Mouse (Mus musculus) C2C12 (cell line): ENCODE measurements around the gene Tnxb. TPM values are rescaled to one million over a fixed set of nuclear protein-coding genes. Genes with fewer than 3 reads are reported as not detected.
A peak's percentile ranks its signal among the peaks of the same experiment; 100 is the strongest.

ENCODE experiments used
- H3K27me3 ChIP-seq: one replicate; pipeline ENCODE4 v1.6.1; 2011; ENCODE audit not compliant: control insufficient read depth, insufficient read depth, insufficient read length
- H3K36me3 ChIP-seq: one replicate; pipeline ENCODE4 v1.6.1; 2011; ENCODE audit not compliant: control insufficient read depth, insufficient read depth
- H3K4me3 ChIP-seq: one replicate; pipeline ENCODE4 v1.5.1; 2011; ENCODE audit warnings: mild to moderate bottlenecking, control low read depth; ENCODE audit not compliant: poor library complexity, insufficient read depth, severe bottlenecking
- H3K79me2 ChIP-seq: one replicate; pipeline ENCODE4 v1.6.1; 2011; ENCODE audit not compliant: control insufficient read depth, insufficient read depth
- H3K79me3 ChIP-seq: one replicate; pipeline ENCODE4 v1.6.1; 2011; ENCODE audit warnings: low read depth, control low read depth
- H3ac ChIP-seq: one replicate; pipeline ENCODE3; 2011; ENCODE audit warnings: low read depth; ENCODE audit not compliant: control insufficient read depth, insufficient read length
- CEBPB ChIP-seq: IDR thresholded peaks from one replicate; pipeline ENCODE4 v1.6.1; 2011; ENCODE audit warnings: low read depth, mild to moderate bottlenecking, control low read depth, moderate library complexity
- CTCF ChIP-seq: IDR thresholded peaks from one replicate; pipeline ENCODE4 v1.5.1; 2011; ENCODE audit not compliant: control insufficient read depth, insufficient read depth, insufficient read length
- FOSL1 ChIP-seq: IDR thresholded peaks from one replicate; pipeline ENCODE4 v1.8.0; 2011; ENCODE audit warnings: mild to moderate bottlenecking, low read length; ENCODE audit not compliant: poor library complexity, insufficient read depth, severe bottlenecking
- MAX ChIP-seq: IDR thresholded peaks from one replicate; pipeline ENCODE4 v1.6.1; 2011; ENCODE audit warnings: mild to moderate bottlenecking, control low read depth
- MYOD1 ChIP-seq: IDR thresholded peaks from one replicate; pipeline ENCODE4 v1.6.1; 2011; ENCODE audit warnings: low read depth; ENCODE audit not compliant: control insufficient read depth, insufficient read length
- MYOG ChIP-seq: IDR thresholded peaks from one replicate; pipeline ENCODE4 v1.6.1; 2011; ENCODE audit not compliant: control insufficient read depth, insufficient read length; ENCODE audit errors: extremely low read depth
- USF1 ChIP-seq: IDR thresholded peaks from one replicate; pipeline ENCODE4 v1.6.1; 2011; ENCODE audit warnings: low read depth, mild to moderate bottlenecking, control low read depth, moderate library complexity
- polyA plus RNA-seq: library from polyadenylated mRNA; unstranded; fragments of >200 nt; fragmentation: generic; extraction: Trizol; gene quantifications from one replicate; pipeline ENCODE4 v1.2.1, GENCODE M21; 2012; ENCODE audit warnings: missing spikeins

Tnxb gene
- polyA plus RNA-seq, 1 experiment = 0.02 TPM

DNA sequence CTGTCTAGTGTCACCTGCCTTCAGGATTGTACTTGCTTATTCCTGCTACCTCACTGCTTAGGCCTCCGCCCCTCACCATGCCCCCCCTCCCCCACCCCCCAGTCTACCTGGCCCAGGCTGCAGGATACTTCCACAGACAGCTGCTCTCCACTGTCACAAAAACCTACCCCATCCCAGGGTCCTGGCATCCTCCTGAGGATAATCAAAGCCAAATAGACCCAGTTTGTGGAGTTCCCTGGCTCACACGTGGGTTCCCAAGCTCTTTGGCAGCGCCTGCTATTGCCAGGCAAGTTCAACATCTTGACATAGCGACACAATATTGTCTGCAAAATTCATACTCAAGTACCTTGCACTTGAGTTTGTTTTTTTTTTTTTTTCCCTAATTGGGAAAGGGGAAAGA, 10.3 kb downstream of the Tnxb start:
- TF ChIP-seq MYOD1 = no peak
- TF ChIP-seq MYOG = no peak
- TF ChIP-seq CEBPB = no peak
- no peak for TF ChIP-seq CTCF
- TF ChIP-seq MAX = no peak
- TF ChIP-seq FOSL1 = no peak
- TF ChIP-seq USF1 = no peak
- peaks cover 49% of the 10 kb centered on the region for H3K27me3 ChIP-seq
- no peak overlapping the region for H3K4me3 ChIP-seq

GRCm38 (mm10) chr17:34681132-34681571, 10.8 kb downstream of the Tnxb start:
- no peak overlapping the region for H3ac ChIP-seq
- TF ChIP-seq MYOD1 (peak; percentile 33), MAX (peak; percentile 70), CEBPB (no peak), CTCF (no peak), FOSL1 (peak; percentile 89), MYOG (no peak), USF1 (no peak)
- no peaks in the 10 kb centered on the region for H3K79me3 ChIP-seq
- H3K4me3 ChIP-seq = no peak overlapping the region
- H3K79me2 ChIP-seq = no peaks in the 10 kb centered on the region
- H3K36me3 ChIP-seq = no peaks in the 10 kb centered on the region
- peaks cover 44% of the 10 kb centered on the region for H3K27me3 ChIP-seq

More for the DNA sequence above, 10.3 kb downstream of the Tnxb start:
- Histone ChIP-seq H3K79me2 (no peaks in the 10 kb centered on the region), H3K79me3 (no peaks in the 10 kb centered on the region), H3ac (no peak overlapping the region), H3K36me3 (no peaks in the 10 kb centered on the region)

DNA sequence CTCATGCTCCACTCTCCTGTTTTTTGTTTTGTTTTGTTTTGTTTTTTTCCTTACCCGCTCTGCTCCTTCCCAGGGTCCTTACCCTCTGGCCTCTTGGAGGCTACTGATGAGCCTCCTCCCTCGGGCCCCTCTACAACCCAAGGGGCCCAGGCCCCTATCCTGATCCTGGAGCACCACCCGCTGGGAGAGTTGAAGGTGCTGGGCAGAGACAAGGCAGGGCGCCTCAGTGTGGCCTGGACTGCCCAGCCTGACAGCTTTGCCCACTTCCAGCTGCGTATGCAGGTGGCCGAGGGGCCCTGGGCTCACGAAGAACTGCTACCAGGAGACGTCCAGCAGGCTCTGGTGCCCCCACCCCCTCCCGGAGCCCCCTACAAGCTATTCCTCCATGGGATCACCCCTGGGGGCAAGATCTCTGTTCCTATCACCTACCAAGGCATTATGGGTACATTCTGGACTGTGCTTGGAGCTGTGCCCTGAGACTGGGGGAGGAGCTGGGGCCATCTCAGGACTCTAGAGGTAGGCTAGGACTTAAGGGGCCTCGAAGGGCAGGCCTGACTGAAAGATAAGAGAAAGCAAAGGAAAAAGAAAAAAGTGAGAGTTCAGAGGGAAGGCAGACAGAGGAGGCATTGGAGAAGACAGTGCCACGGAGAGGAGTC, 11.7 kb downstream of the Tnxb start:
- H3K27me3 ChIP-seq = peaks cover 36% of the 10 kb centered on the region
- TF ChIP-seq MYOD1 (no peak), CTCF (peak; percentile 61)
- no peak overlapping the region for H3K4me3 ChIP-seq

DNA sequence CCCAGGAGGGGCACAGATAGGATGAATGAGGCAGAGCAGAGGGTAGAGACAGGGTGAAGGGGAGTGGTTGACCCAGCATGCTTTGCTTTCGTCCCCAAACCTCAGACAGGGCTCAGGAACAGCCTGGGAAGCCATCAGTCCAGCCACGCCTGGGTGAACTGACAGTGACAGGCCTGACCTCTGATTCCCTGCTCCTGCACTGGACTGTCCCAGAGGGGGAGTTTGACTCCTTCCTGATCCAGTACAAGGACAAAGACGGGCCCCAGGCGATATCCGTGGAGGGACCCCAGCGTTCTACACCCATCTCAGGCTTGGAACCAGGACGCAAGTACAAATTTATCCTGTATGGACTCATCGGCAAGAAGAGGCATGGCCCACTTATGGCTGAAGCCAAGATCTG, 12.8 kb downstream of the Tnxb start:
- Histone ChIP-seq H3K79me3 (no peaks in the 10 kb centered on the region), H3ac (no peak overlapping the region)

More for the DNA sequence above, 11.7 kb downstream of the Tnxb start:
- no peak overlapping the region for H3ac ChIP-seq
- no peaks in the 10 kb centered on the region for H3K79me3 ChIP-seq
- no peaks in the 10 kb centered on the region for H3K36me3 ChIP-seq
- no peaks in the 10 kb centered on the region for H3K79me2 ChIP-seq

DNA sequence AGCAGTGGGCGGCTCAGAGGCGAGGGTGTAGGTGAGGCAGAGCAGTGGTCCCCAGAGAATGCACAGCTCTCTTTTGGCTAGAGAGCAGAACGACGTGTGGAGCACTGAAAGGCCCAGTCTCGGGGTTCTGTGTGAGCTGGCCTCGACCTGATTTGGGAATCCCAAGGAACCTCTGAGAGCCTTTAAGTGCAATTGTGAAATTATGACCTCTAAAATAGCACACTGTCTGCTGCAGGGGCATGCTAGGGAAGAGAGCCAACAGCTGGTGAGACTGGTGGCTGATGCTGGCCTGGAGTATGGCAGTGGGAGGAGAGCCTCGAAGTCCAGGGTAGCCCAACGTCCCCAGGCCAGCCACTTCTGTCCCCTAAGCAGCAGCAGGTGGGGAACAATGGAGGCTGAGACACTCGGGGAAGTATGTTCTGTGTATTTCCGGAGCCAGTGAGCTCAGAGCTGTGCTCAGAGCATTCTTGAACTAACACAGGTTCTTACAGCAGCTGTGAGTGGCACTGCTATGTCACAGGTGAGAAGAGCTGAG, 13.4 kb downstream of the Tnxb start:
- Histone ChIP-seq H3K79me3 (no peaks in the 10 kb centered on the region), H3K79me2 (no peaks in the 10 kb centered on the region), H3ac (no peak overlapping the region), H3K36me3 (no peaks in the 10 kb centered on the region), H3K27me3 (peaks cover 32% of the 10 kb centered on the region), H3K4me3 (no peak overlapping the region)
- no peak for TF ChIP-seq MYOG
- TF ChIP-seq MYOD1 = no peak
- no peak for TF ChIP-seq FOSL1
- no peak for TF ChIP-seq USF1
- TF ChIP-seq CEBPB = no peak
- no peak for TF ChIP-seq CTCF
- no peak for TF ChIP-seq MAX

More for the DNA sequence above, 12.8 kb downstream of the Tnxb start:
- H3K4me3 ChIP-seq = no peak overlapping the region
- H3K79me2 ChIP-seq = no peaks in the 10 kb centered on the region
- no peak for TF ChIP-seq MYOD1
- H3K27me3 ChIP-seq = peaks cover 32% of the 10 kb centered on the region
- H3K36me3 ChIP-seq = no peaks in the 10 kb centered on the region

DNA sequence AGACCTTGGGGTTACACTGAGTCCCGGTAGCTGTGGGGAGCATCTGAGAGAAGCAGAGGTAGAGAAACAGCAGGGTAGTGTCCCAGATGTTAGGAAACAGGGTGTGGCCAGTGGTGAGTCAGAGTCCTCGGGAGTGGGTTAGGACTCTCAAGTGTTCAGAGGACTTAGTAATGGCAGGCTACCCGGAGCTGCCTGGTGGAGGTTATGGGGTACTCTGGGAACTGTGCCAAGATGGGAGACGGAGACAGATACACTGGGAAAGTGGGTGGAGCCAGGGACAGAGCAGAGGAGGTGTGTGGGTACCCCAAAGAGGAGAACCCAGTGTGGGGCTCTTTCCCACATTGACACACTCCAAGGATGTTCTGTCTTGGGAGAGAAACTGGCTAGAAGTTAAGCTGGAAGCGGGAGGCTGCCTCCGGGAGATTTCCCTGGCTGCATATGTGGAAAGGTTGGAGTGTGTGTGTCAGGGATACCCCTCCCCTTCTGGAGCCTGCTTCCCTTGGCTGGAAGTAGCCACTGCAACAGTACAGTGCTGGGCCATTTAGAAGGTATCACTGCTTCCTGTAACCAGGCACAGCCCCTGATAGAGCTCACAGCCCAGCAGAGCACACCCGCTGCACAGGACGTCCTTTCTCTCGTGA, 14.0 kb downstream of the Tnxb start:
- Histone ChIP-seq H3K27me3 (peaks cover 31% of the 10 kb centered on the region), H3ac (no peak overlapping the region), H3K79me2 (no peaks in the 10 kb centered on the region), H3K79me3 (no peaks in the 10 kb centered on the region), H3K4me3 (no peak overlapping the region), H3K36me3 (no peaks in the 10 kb centered on the region)
- no peak for TF ChIP-seq MYOD1
- TF ChIP-seq CEBPB = peak; percentile 20
